Mouse (Mus musculus) lung, adult 2 months (tissue): ENCODE measurements at regions not wholly inside any gene's neighbourhood (a gene's known extent, or its start where the extent isn't known, plus 50 kb on each side); places are given as distances from the start of the nearest gene placed in this dataset.

Experiments
- DNase-seq: peaks from one replicate; pipeline ENCODE4 v3.0.0; 2022
- H3K4me1 ChIP-seq: fragments of 200-500 bp; 2 replicates; pipeline ENCODE4 v1.6.1; 2011; ENCODE audit warnings: low read length; ENCODE audit not compliant: control insufficient read depth, insufficient read depth
- H3K4me3 ChIP-seq: fragments of 200-500 bp; replicated peaks from 2 replicates; pipeline ENCODE3; 2011; ENCODE audit warnings: low read depth, mild to moderate bottlenecking, control low read depth, low read length; ENCODE audit errors: extremely low read depth
- CTCF ChIP-seq: fragments of 200-500 bp; IDR thresholded peaks from 2 replicates; pipeline ENCODE4 v1.5.1; 2011; ENCODE audit warnings: mild to moderate bottlenecking, low read length, control low read depth; ENCODE audit not compliant: insufficient read depth
- POLR2A ChIP-seq: fragments of 200-500 bp; IDR thresholded peaks from 2 replicates; pipeline ENCODE4 v1.6.1; 2011; ENCODE audit warnings: low read depth, mild to moderate bottlenecking, control low read depth, low read length, borderline replicate concordance; ENCODE audit errors: extremely low read depth
- WGBS: fragments of 180-500 bp; shearing (Covaris S2); methylation state at CpG from one replicate; pipeline ENCODE4 v1.1.7; 2018; 5-methylcytosine and 5-hydroxymethylcytosine counted together

- no peak overlapping the region for H3K4me3 ChIP-seq
- peaks cover 9% of the 10 kb centered on the region for H3K4me1 ChIP-seq
- no peak for DNase-seq
- TF ChIP-seq CTCF (no peak), POLR2A (no peak)
- WGBS = 28% methylated on average over 12 of the region's 12 CpGs
These were observed 152.7 kb upstream of the Spdye4c start for GRCm38 (mm10) chr2:128438161-128438822.

GRCm38 (mm10) chr2:128438897-128439296, 152.1 kb upstream of the Spdye4c start:
- Histone ChIP-seq H3K4me3 (no peak overlapping the region), H3K4me1 (peaks cover 9% of the 10 kb centered on the region)
- DNase-seq = no peak
- TF ChIP-seq CTCF (no peak), POLR2A (no peak)
- 62% methylated on average over 2 of the region's 2 CpGs for WGBS

GRCm38 (mm10) chr2:128444599-128445011, 146.4 kb upstream of the Spdye4c start:
- Histone ChIP-seq H3K4me1 (no peaks in the 10 kb centered on the region), H3K4me3 (no peak overlapping the region)
- 75% methylated on average over 7 of the region's 7 CpGs for WGBS
- no peak for TF ChIP-seq POLR2A
- no peak for TF ChIP-seq CTCF
- no peak for DNase-seq

- TF ChIP-seq CTCF (no peak), POLR2A (no peak)
- DNase-seq = no peak
- Histone ChIP-seq H3K4me3 (no peak overlapping the region), H3K4me1 (no peaks in the 10 kb centered on the region)
- WGBS = 85% methylated on average over 5 of the region's 5 CpGs
These were observed 145.6 kb upstream of the Spdye4c start for GRCm38 (mm10) chr2:128445443-128445842.

- no peak overlapping the region for H3K4me3 ChIP-seq
- DNase-seq = no peak
- H3K4me1 ChIP-seq = no peaks in the 10 kb centered on the region
- TF ChIP-seq POLR2A (no peak), CTCF (no peak)
- 80% methylated on average over 3 of the region's 3 CpGs for WGBS
These were observed 141.7 kb upstream of the Spdye4c start for GRCm38 (mm10) chr2:128449294-128449693.

- Histone ChIP-seq H3K4me1 (no peaks in the 10 kb centered on the region), H3K4me3 (no peak overlapping the region)
- DNase-seq = no peak
- TF ChIP-seq POLR2A (no peak), CTCF (no peak)
- 84% methylated on average over 4 of the region's 4 CpGs for WGBS
These were observed 141.0 kb upstream of the Spdye4c start for GRCm38 (mm10) chr2:128450045-128450444.

GRCm38 (mm10) chr2:128451554-128452239, 139.3 kb upstream of the Spdye4c start:
- no peak overlapping the region for H3K4me3 ChIP-seq
- H3K4me1 ChIP-seq = no peaks in the 10 kb centered on the region
- DNase-seq = no peak
- TF ChIP-seq CTCF (no peak), POLR2A (no peak)
- 68% methylated on average over 5 of the region's 5 CpGs for WGBS

GRCm38 (mm10) chr2:128452582-128452981, 138.4 kb upstream of the Spdye4c start:
- H3K4me3 ChIP-seq = no peak overlapping the region
- WGBS = 97% methylated on average over 1 of the region's 1 CpGs
- no peak for DNase-seq

GRCm38 (mm10) chr2:128454509-128454908, 136.5 kb upstream of the Spdye4c start:
- Histone ChIP-seq H3K4me3 (no peak overlapping the region), H3K4me1 (no peaks in the 10 kb centered on the region; the same call in 1 of the 2 replicates)
- 86% methylated on average over 13 of the region's 13 CpGs for WGBS
- TF ChIP-seq POLR2A (no peak), CTCF (no peak)
- no peak for DNase-seq

More at GRCm38 (mm10) chr2:128452582-128452981, 138.4 kb upstream of the Spdye4c start:
- TF ChIP-seq CTCF = no peak
- TF ChIP-seq POLR2A = no peak
- H3K4me1 ChIP-seq = no peaks in the 10 kb centered on the region; the same call in 1 of the 2 replicates

GRCm38 (mm10) chr2:128457591-128458209, 133.3 kb upstream of the Spdye4c start:
- no peaks in the 10 kb centered on the region; the same call in 1 of the 2 replicates for H3K4me1 ChIP-seq
- WGBS = 67% methylated on average over 6 of the region's 6 CpGs
- no peak for DNase-seq
- H3K4me3 ChIP-seq = no peak overlapping the region
- TF ChIP-seq CTCF (no peak), POLR2A (no peak)
